Mouse (Mus musculus) heart, embryonic 14.5 days (tissue): ENCODE results near the gene Cryl1. TPM values are rescaled to one million over a fixed set of nuclear protein-coding genes. Genes with fewer than 3 reads are reported as not detected.

Experiments
- ATAC-seq: fragments of 200-750 bp; cut with Nextera tagmentation; 2 replicates; pipeline ENCODE4 v1.8.0; 2017; ENCODE audit warnings: low read depth, moderate TSS enrichment; ENCODE audit not compliant: insufficient number of reproducible peaks, insufficient read depth, low FRiP score
- H3K27ac ChIP-seq, 2 experiments: fragments of 200-500 bp in 1 of 2; fragments of 300-500 bp in 1 of 2; sonication (generic) in 1 of 2; replicated peaks in 1 of 2; 2 replicates each; pipeline ENCODE4 v1.5.1; 2012 to 2014; ENCODE audit warnings: low read depth in 2 of 2, low read length in 2 of 2, control low read depth in 1 of 2, mild to moderate bottlenecking in 1 of 2, mixed read lengths in 1 of 2; ENCODE audit not compliant: control insufficient read depth in 1 of 2, insufficient read depth in 1 of 2
- H3K27me3 ChIP-seq: fragments of 300-500 bp; sonication (generic); 2 replicates; pipeline ENCODE4 v1.6.1; 2014; ENCODE audit warnings: mild to moderate bottlenecking, low read length, control low read depth; ENCODE audit not compliant: control insufficient read depth, insufficient read depth
- H3K36me3 ChIP-seq: fragments of 300-500 bp; sonication (generic); 2 replicates; pipeline ENCODE4 v1.6.1; 2014; ENCODE audit warnings: mild to moderate bottlenecking, control low read depth, low read length, mixed read lengths; ENCODE audit not compliant: control insufficient read depth, insufficient read depth
- H3K4me1 ChIP-seq, 2 experiments: fragments of 200-500 bp in 1 of 2; fragments of 300-500 bp in 1 of 2; sonication (generic) in 1 of 2; 2 replicates each; pipeline ENCODE4 v1.6.1; 2012 to 2014; ENCODE audit warnings: low read length in 2 of 2, control low read depth in 1 of 2, mixed read lengths in 1 of 2; ENCODE audit not compliant: control insufficient read depth in 2 of 2, insufficient read depth in 2 of 2
- H3K4me2 ChIP-seq: fragments of 300-500 bp; sonication (generic); 2 replicates; pipeline ENCODE4 v1.6.1; 2014; ENCODE audit warnings: mild to moderate bottlenecking, low read length
- H3K4me3 ChIP-seq, 2 experiments: fragments of 200-500 bp in 1 of 2; fragments of 300-500 bp in 1 of 2; sonication (generic) in 1 of 2; 2 replicates each; pipeline ENCODE4 v1.5.1; 2012 to 2014; ENCODE audit warnings: low read length in 2 of 2, mild to moderate bottlenecking in 2 of 2, control low read depth in 1 of 2, low read depth in 1 of 2, moderate library complexity in 1 of 2; ENCODE audit not compliant: control insufficient read depth in 1 of 2, insufficient read depth in 1 of 2
- H3K9ac ChIP-seq: fragments of 300-500 bp; sonication (generic); 2 replicates; pipeline ENCODE4 v1.6.1; 2014; ENCODE audit warnings: mild to moderate bottlenecking, low read length
- H3K9me3 ChIP-seq: fragments of 300-500 bp; sonication (generic); 2 replicates; pipeline ENCODE4 v1.6.1; 2016; ENCODE audit warnings: low read length, control low read depth; ENCODE audit not compliant: control insufficient read depth
- WGBS: fragments of 180-500 bp; shearing (Covaris S2); extraction: QIAGEN DNeasy Blood & Tissue Kit; methylation state at CpG from one replicate; pipeline ENCODE4 v1.1.7; 2014; 5-methylcytosine and 5-hydroxymethylcytosine counted together
- polyA plus RNA-seq: library from polyadenylated mRNA; unstranded; fragments of >200 nt; fragmentation: Nextera tagmentation; extraction: Ambion mirVana; gene quantifications from 2 replicates; pipeline ENCODE4 v1.2.1, GENCODE M21; 2014

Cryl1 gene
- polyA plus RNA-seq, 1 experiment from 2014 or later = 17.3 TPM

- WGBS = 64% methylated on average over 16 of the region's 16 CpGs
- H3K9ac ChIP-seq = no peak overlapping the region
- no peak for ATAC-seq
These were observed 81.4 kb downstream of the Cryl1 start for GRCm38 (mm10) chr14:57316662-57317600.

GRCm38 (mm10) chr14:57315976-57316375 lies 82.4 kb downstream of the Cryl1 start:
- Histone ChIP-seq H3K27ac (no peak overlapping the region), H3K4me2 (no peak overlapping the region), H3K4me3 (no peak overlapping the region), H3K36me3 (no peaks in the 10 kb centered on the region), H3K9ac (no peak overlapping the region), H3K27me3 (no peaks in the 10 kb centered on the region), H3K4me1 (peaks cover 2 to 5% of the 10 kb centered on the region in 2 experiments; a peak in 2 of 4 replicates), H3K9me3 (no peaks in the 10 kb centered on the region)
- no peak for ATAC-seq
- WGBS = 46% methylated on average over 3 of the region's 3 CpGs

More at GRCm38 (mm10) chr14:57316662-57317600, 81.4 kb downstream of the Cryl1 start:
- no peak overlapping the region for H3K27ac ChIP-seq
- no peaks in the 10 kb centered on the region for H3K27me3 ChIP-seq
- H3K4me1 ChIP-seq = peaks cover 2 to 5% of the 10 kb centered on the region in 2 experiments; a peak in 2 of 4 replicates
- no peaks in the 10 kb centered on the region for H3K36me3 ChIP-seq
- H3K4me2 ChIP-seq = no peak overlapping the region
- H3K4me3 ChIP-seq = no peak overlapping the region
- no peaks in the 10 kb centered on the region for H3K9me3 ChIP-seq

GRCm38 (mm10) chr14:57315551-57315950 lies 82.8 kb downstream of the Cryl1 start:
- Histone ChIP-seq H3K9ac (no peak overlapping the region), H3K4me3 (no peak overlapping the region), H3K27me3 (no peaks in the 10 kb centered on the region), H3K4me2 (no peak overlapping the region), H3K9me3 (no peaks in the 10 kb centered on the region), H3K4me1 (peaks cover 2 to 5% of the 10 kb centered on the region in 2 experiments; a peak in 2 of 4 replicates), H3K27ac (no peak overlapping the region), H3K36me3 (no peaks in the 10 kb centered on the region)
- 60% methylated on average over 7 of the region's 7 CpGs for WGBS
- ATAC-seq = no peak

DNA sequence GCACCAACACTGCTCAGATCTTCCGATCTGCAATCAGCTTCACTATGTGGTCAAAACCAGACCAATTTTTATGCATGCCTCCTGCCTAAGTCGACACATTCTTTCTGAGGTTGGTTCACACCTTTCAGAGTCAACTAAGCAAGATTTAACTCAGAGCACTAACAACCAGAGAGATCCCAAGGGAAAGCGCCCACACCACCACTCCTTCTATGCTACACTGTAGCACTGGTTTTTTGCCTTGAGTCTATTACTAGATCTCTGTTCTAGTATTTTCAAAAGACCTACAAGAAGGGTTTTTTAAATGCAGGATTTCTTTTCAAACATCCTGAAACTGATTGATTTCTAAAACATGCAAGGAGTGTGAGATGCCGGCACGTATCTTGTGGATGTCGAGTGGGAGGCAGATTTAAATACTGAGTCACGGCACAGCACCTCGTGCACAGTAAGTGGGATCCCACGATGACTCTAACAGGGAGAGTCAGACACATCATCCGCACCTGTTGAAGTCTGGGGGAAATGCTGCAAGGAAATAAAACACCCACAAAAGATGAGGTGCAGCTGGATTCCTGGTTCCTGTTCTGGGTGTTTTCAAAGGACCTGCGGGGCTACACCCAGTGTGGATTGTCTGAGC lies 96.6 kb downstream of the Cryl1 start:
- no peak overlapping the region for H3K27ac ChIP-seq
- no peaks in the 10 kb centered on the region for H3K9me3 ChIP-seq
- 73% methylated on average over 11 of the region's 11 CpGs for WGBS
- H3K36me3 ChIP-seq = no peaks in the 10 kb centered on the region
- no peak overlapping the region for H3K9ac ChIP-seq
- no peak overlapping the region for H3K4me3 ChIP-seq
- no peak for ATAC-seq
- H3K27me3 ChIP-seq = no peaks in the 10 kb centered on the region
- H3K4me1 ChIP-seq = peaks cover 0 to 4% of the 10 kb centered on the region in 2 experiments; a peak in 1 of 4 replicates
- H3K4me2 ChIP-seq = no peak overlapping the region

- Histone ChIP-seq H3K9me3 (no peaks in the 10 kb centered on the region), H3K4me2 (no peak overlapping the region), H3K9ac (no peak overlapping the region), H3K4me3 (no peak overlapping the region), H3K4me1 (peaks cover 0 to 4% of the 10 kb centered on the region in 2 experiments; a peak in 1 of 4 replicates), H3K27ac (no peak overlapping the region), H3K36me3 (no peaks in the 10 kb centered on the region), H3K27me3 (no peaks in the 10 kb centered on the region)
- no peak for ATAC-seq
- WGBS = 52% methylated on average over 2 of the region's 2 CpGs
These were observed 97.8 kb downstream of the Cryl1 start for GRCm38 (mm10) chr14:57300530-57300929.

DNA sequence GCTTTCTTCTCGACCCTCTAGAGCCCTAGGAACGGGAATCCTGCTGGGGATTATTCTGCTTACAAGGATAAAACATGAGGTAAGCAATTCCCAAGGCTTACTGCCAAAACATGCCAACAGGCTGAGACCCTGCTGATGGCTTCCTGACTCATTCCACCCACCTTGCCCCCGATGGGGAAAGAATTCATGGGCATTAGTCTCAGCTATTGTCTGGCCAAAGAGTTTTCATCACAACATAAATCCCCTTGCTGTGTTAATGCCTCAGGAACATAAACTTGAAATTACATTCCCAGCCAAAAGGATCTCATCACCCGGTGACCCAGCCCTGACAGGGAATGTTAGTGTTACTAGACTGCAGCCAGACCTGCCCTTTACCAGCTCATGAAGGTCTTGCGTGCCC lies 100.7 kb downstream of the Cryl1 start:
- Histone ChIP-seq H3K9me3 (no peaks in the 10 kb centered on the region), H3K27me3 (no peaks in the 10 kb centered on the region), H3K4me1 (peaks cover 0 to 4% of the 10 kb centered on the region in 2 experiments; a peak in 1 of 4 replicates), H3K36me3 (no peaks in the 10 kb centered on the region), H3K4me2 (no peak overlapping the region), H3K4me3 (no peak overlapping the region), H3K9ac (no peak overlapping the region), H3K27ac (no peak overlapping the region)
- WGBS = 45% methylated on average over 5 of the region's 5 CpGs
- no peak for ATAC-seq

GRCm38 (mm10) chr14:57291399-57291942 lies 106.9 kb downstream of the Cryl1 start:
- H3K36me3 ChIP-seq = no peaks in the 10 kb centered on the region
- no peak overlapping the region for H3K4me2 ChIP-seq
- H3K9ac ChIP-seq = no peak overlapping the region
- ATAC-seq = no peak
- H3K9me3 ChIP-seq = no peaks in the 10 kb centered on the region
- WGBS = 76% methylated on average over 7 of the region's 7 CpGs
- H3K4me1 ChIP-seq = no peaks in the 10 kb centered on the region
- H3K27ac ChIP-seq = no peak overlapping the region
- no peaks in the 10 kb centered on the region for H3K27me3 ChIP-seq
- no peak overlapping the region for H3K4me3 ChIP-seq
